1 mouse cellular context compared by ENCODE assay signal in the genomic region with DNA sequence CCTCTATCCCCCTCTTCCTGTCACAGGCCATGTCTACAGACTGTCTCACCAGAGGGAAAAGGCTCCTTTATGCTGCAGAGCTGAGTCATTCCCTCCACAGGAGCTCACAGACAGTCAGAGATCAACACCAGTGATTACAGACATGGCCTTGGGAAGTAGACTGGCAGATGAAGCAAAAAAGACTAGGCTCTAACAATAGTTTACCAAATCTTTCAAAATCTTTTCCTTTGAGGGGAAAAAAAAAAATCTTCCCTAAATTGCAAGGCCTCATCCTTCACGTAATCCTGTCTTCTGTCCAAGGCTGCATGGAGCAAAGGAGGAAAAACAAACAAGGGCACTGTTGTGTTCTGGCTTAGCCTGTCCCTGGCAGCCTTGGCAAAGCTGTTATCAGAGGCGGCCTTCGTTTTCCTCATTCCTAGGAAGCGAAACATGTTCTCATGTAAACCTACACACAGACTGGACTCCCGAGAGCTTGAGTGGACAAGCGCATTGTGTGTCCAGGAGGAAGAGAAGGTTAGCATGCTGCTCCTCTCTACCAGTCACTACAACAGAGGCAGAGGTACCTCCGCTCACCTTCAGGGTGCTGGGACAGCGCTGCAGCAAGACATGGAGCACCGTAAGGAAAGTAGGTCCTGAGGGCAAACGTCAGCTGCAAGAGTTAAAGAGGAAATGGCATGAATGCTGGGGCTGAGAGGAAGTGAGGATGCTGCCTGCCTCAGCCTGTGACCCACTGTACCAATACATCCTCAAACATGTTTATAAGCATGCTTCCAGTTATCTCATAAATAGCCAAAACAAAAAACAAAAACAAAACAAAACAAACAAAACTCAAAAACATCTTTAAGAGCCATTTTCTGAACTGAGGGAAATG.
TF ChIP-seq lines count a peak whose summit lies in the region.

No protein-coding gene starts in this region.

TF ChIP-seq in MEL, 35 proteins besides CTCF, POLR2A, EP300 and RAD21 (continued from another document):
- 0 out of 2 replicates have a peak, but pooled peaks have one; percentile 39 for TF ChIP-seq ETS1 (IDR thresholded peaks at IDR 0.05; ENCODE audit: low read depth, low read length)
- TF ChIP-seq ZKSCAN1 (IDR thresholded peaks at IDR 0.05; ENCODE audit: low read depth, low read length): no peak
- TF ChIP-seq MAZ (IDR thresholded peaks at IDR 0.05; ENCODE audit: low read depth, low read length): no peak
- no peak for TF ChIP-seq MYB (IDR thresholded peaks at IDR 0.05; ENCODE audit: low read depth, low read length)
- no peak for TF ChIP-seq USF1 (IDR thresholded peaks at IDR 0.05; ENCODE audit: low read depth, low read length)
